Mouse (Mus musculus) CD4-positive naive resting alpha-beta T cell, adult 57 days (primary cell): ENCODE results near the gene Tagap1. TPM values are rescaled to one million over a fixed set of nuclear protein-coding genes. Genes with fewer than 3 reads are reported as not detected.

ENCODE experiments used
- total RNA-seq: library from RNA; stranded (reverse); gene quantifications from one replicate; pipeline ENCODE4 v1.2.4, GENCODE M21; 2023

Gene Tagap1
- total RNA-seq: 92.8 TPM

DNA sequence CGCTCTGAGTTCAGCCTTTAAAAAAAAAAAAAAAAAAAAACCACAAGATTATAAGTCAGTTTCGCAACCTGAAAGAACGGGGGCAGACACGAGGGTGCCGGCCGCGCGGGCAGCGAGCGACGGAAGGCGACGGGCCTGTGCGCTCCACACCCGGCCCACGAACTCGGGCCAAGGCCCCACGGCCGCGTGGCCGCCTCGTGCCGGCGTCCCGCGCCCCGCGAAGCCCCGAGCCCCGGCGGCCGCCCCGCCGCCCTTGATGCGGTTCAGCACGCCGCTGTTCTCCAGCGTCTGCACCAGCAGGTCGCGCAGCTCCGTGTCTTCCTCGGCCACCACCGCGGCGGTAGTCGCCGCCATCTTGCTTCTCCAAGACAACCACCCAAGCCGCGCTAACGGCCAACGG, at the start of gene Tagap1:
TSS of gene Tagap1 (minus strand) at position 381 of the 400 bp plus-strand sequence.

GRCm38 (mm10) chr17:6978287-6979248, 17.6 kb upstream of the Tagap1 start, which contains the start of gene Gm49721:
Gene Gm49721 (plus strand): TSS chr17:6978904.

GRCm38 (mm10) chr17:6970334-6970733, 9.4 kb upstream of the Tagap1 start, which contains the start of gene Rnaset2b:
Gene Rnaset2b (plus strand): TSS chr17:6970634.

DNA sequence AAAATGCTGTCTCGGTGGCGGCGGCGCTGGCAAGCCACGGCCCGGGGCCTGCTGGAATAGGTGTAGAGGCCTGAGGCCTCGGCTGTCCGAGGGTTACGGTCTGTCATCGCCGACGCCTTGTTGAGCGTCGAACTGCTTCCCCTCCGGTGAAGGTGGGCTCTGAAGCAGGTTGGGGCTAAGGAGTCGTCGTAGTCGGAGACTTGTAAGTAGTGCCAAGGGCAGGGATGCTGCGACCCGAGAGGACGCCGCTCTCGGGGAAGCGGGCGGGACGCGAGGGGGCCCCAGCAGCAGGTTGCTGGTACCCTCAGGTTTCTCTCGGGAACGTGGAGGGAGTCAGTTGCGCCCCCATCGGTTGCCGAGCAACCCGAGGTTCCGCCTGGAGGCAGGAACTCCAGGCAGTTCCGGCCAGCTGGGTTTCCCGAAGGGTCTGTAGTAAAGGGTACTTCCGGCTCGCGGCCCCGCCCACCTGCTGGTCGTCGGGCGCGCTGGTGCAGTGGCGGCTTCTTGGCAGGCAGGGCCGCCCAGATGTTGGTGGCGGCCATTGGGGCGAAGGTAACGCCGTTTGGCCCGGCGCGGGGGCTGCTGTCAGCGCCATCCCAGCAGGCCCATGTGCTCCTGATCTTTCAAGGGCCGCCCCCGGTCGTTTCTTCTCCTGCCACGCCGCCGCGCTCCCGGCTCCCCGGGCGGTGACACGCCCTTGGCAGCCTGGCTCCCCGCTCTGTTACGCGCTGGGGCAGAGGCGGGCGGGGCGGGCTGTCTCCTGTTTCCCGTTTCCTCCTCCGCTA, 12.8 kb downstream of the Tagap1 start, which contains the start of gene Rsph3b:
TSS of gene Rsph3b (minus strand) at position 699 of the 785 bp plus-strand sequence.

Other genes starting within 250 kb of the Tagap1 start
- gene Ezr, start 178.4 kb downstream of the Tagap1 start, total RNA-seq: 329 TPM
- gene Rsph3b, start 12.5 kb downstream of the Tagap1 start, total RNA-seq: 8.4 TPM
- gene Rnaset2b, start 9.5 kb upstream of the Tagap1 start, total RNA-seq: 315 TPM
- 1.7 TPM for gene Gm49721, start 17.7 kb upstream of the Tagap1 start, total RNA-seq
- gene Gm1604a, start 64.4 kb upstream of the Tagap1 start, total RNA-seq: not detected
- 12.1 TPM for gene Rps6ka2, start 209.0 kb upstream of the Tagap1 start, total RNA-seq